Mouse (Mus musculus) olfactory bulb, adult 2 months (tissue): ENCODE measurements around the gene Hspe1.

Experiments used
- CTCF ChIP-seq: fragments of 200-500 bp; IDR thresholded peaks from 2 replicates; pipeline ENCODE4 v1.5.1; 2012; ENCODE audit warnings: low read depth, mild to moderate bottlenecking, low read length, moderate library complexity; ENCODE audit not compliant: insufficient read depth
- POLR2A ChIP-seq: fragments of 200-500 bp; IDR thresholded peaks from 2 replicates; pipeline ENCODE4 v1.6.1; 2012; ENCODE audit warnings: mild to moderate bottlenecking, low read depth, low read length, moderate library complexity; ENCODE audit not compliant: insufficient read depth

- no peak for TF ChIP-seq POLR2A
- TF ChIP-seq CTCF, result no peak
Measured at GRCm38 (mm10) chr1:55123046-55123445, 35.1 kb downstream of the Hspe1 start.
